Mouse (Mus musculus) hematopoietic stem cell, adult 5-6 weeks (primary cell): Measurements from ENCODE around the gene Gnptab. TPM values are rescaled to one million over a fixed set of nuclear protein-coding genes. Genes with fewer than 3 reads are reported as not detected.

ENCODE experiments used
- ATAC-seq, 2 experiments: fragments of 125-278 bp in 1 of 2; replicated peaks in 1 of 2; 2 replicates each; pipeline ENCODE4 v1.8.0; 2016 to 2017; ENCODE audit warnings: inconsistent platforms in 2 of 2, mild to moderate bottlenecking in 2 of 2, moderate number of reproducible peaks in 2 of 2, low read depth in 1 of 2, moderate TSS enrichment in 1 of 2; ENCODE audit not compliant: low FRiP score in 2 of 2, poor library complexity in 2 of 2, severe bottlenecking in 2 of 2, insufficient read depth in 1 of 2, low TSS enrichment in 1 of 2
- total RNA-seq: library from RNA; stranded (forward); fragments of 172-1452, 232-1000 nt; gene quantifications from 2 replicates; pipeline ENCODE4 v1.2.3, GENCODE M21; 2017

The Gnptab gene
- 55.6 and 65.2 TPM in 2 replicates for total RNA-seq

GRCm38 (mm10) chr10:88379013-88379885 lies at the start of gene Gnptab, which contains the start of gene Dram1:
Gnptab (plus strand) TSS chr10:88379132.
Dram1 (minus strand) TSS chr10:88379080.
- ATAC-seq: peak; percentile 58 to 61

GRCm38 (mm10) chr10:88330695-88331094 lies 48.2 kb upstream of the Gnptab start:
- peak; percentile 38 to 43; a peak in 2 of 4 replicates for ATAC-seq

- no peak for ATAC-seq
Observed at GRCm38 (mm10) chr10:88340660-88341059, 38.3 kb upstream of the Gnptab start.

GRCm38 (mm10) chr10:88341368-88341767 lies 37.6 kb upstream of the Gnptab start:
- no peak for ATAC-seq

GRCm38 (mm10) chr10:88345899-88346401 lies 33.0 kb upstream of the Gnptab start:
- ATAC-seq: peak in 1 of 2 experiments; percentile 20; a peak in 2 of 4 replicates

GRCm38 (mm10) chr10:88346454-88347245 lies 32.3 kb upstream of the Gnptab start:
- ATAC-seq: peak in 1 of 2 experiments; percentile 18; a peak in 2 of 4 replicates

GRCm38 (mm10) chr10:88349800-88350199 lies 29.1 kb upstream of the Gnptab start:
- peak; percentile 50 to 52; a peak in 3 of 4 replicates for ATAC-seq

GRCm38 (mm10) chr10:88350687-88351086 lies 28.2 kb upstream of the Gnptab start:
- no peak for ATAC-seq

GRCm38 (mm10) chr10:88351411-88352103 lies 27.4 kb upstream of the Gnptab start:
- peak in 1 of 2 experiments; percentile 19; a peak in 1 of 4 replicates for ATAC-seq

- ATAC-seq: no peak
Observed at GRCm38 (mm10) chr10:88352549-88352948, 26.4 kb upstream of the Gnptab start.

GRCm38 (mm10) chr10:88354599-88354998 lies 24.3 kb upstream of the Gnptab start:
- no peak for ATAC-seq

- no peak; a peak in 2 of 4 replicates for ATAC-seq
Observed at GRCm38 (mm10) chr10:88356114-88356982, 22.6 kb upstream of the Gnptab start.

GRCm38 (mm10) chr10:88356983-88357559 lies 21.9 kb upstream of the Gnptab start:
- ATAC-seq: peak; percentile 84 to 90

- ATAC-seq: peak; percentile 37 to 39; a peak in 1 of 4 replicates
Observed at GRCm38 (mm10) chr10:88362218-88362617, 16.7 kb upstream of the Gnptab start.

GRCm38 (mm10) chr10:88364221-88364620 lies 14.7 kb upstream of the Gnptab start:
- ATAC-seq: no peak

GRCm38 (mm10) chr10:88369233-88369632 lies 9.7 kb upstream of the Gnptab start:
- ATAC-seq: no peak
